Mouse (Mus musculus): ENCODE results near the gene Ptch1. TPM values are rescaled to one million over a fixed set of nuclear protein-coding genes. Genes with fewer than 3 reads are reported as not detected.
A peak's percentile ranks its signal among the peaks of the same experiment; 100 is the strongest.

Gene Ptch1
- polyA plus RNA-seq, 1 experiment from 2014 or later = 2.5 TPM

- H3K9ac ChIP-seq (replicated peaks) = no peak overlapping the region
- H3K9me3 ChIP-seq (ENCODE audit: low read length) = no peaks in the 10 kb centered on the region
- WGBS (ENCODE audit: insufficient replicate concordance) = 88% methylated on average over 8 of the region's 8 CpGs
- DNase-seq (no peak), ATAC-seq (no peak)
- H3K27me3 ChIP-seq (ENCODE audit: insufficient read depth, low read length) = no peaks in the 10 kb centered on the region
- H3K4me2 ChIP-seq (ENCODE audit: low read depth, low read length) = no peak overlapping the region
- H3K27ac ChIP-seq (ENCODE audit: low read depth) = no peak overlapping the region
- no peaks in the 10 kb centered on the region for H3K4me1 ChIP-seq (ENCODE audit: insufficient read depth)
- peaks cover 68% of the 10 kb centered on the region for H3K36me3 ChIP-seq (replicated peaks; ENCODE audit: insufficient read depth, low read length)
- TF ChIP-seq EP300 (IDR thresholded peaks at IDR 0.05; ENCODE audit: low read depth) = no peak
- no peak for TF ChIP-seq CTCF (IDR thresholded peaks at IDR 0.05; ENCODE audit: low read depth)
- H3K4me3 ChIP-seq (ENCODE audit: low read depth, low read length) = no peak overlapping the region
Observed at GRCm38 (mm10) chr13:63514931-63515360, 58.5 kb downstream of the Ptch1 start.

DNA sequence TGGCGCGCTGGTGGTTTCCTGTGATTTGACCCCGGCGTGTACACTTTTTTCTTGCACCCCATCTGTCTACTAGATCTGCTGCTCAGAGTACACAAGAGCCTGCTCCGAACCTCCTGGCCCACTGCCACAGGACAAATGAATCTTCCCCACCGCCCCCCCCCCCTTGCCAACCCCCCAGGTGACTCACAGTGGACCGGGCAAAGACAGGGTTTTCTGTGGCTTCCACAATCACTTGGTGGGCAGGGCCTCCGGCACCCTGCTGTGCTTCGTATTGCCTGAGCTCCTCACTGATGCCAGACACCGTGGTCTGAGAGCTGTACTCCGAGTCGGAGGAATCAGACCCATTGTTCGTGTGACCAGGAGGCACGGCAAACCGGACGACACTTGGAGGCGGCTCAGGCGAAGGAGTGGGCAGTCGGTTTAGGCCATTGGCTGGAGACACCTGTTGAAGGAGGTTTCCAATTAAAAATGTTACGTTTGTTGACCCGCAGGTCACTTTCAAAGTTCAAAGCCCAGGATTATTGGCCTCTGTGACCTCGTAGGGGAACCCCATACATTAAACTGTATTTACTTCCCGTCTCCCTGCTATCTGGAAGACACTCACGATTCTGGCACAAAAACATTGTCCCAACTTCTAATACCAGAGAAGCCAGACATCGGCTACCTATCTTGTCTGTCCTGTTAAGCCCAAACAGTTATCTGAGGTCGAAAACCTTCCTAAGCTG is 59.9 kb downstream of the Ptch1 start:
- WGBS (ENCODE audit: insufficient replicate concordance) = 84% methylated on average over 26 of the region's 26 CpGs
- no peak for TF ChIP-seq CTCF (IDR thresholded peaks at IDR 0.05; ENCODE audit: low read depth)
- no peak for TF ChIP-seq EP300 (IDR thresholded peaks at IDR 0.05; ENCODE audit: low read depth)
- no peak overlapping the region for H3K4me3 ChIP-seq (ENCODE audit: low read depth, low read length)
- ATAC-seq = no peak
- no peak overlapping the region for H3K9ac ChIP-seq (replicated peaks)
- peaks cover 62% of the 10 kb centered on the region for H3K36me3 ChIP-seq (replicated peaks; ENCODE audit: insufficient read depth, low read length)
- no peaks in the 10 kb centered on the region for H3K4me1 ChIP-seq (ENCODE audit: insufficient read depth)
- no peak overlapping the region for H3K4me2 ChIP-seq (ENCODE audit: low read depth, low read length)
- H3K27ac ChIP-seq (ENCODE audit: low read depth) = no peak overlapping the region
- DNase-seq = no peak
- no peaks in the 10 kb centered on the region for H3K27me3 ChIP-seq (ENCODE audit: insufficient read depth, low read length)
- no peaks in the 10 kb centered on the region for H3K9me3 ChIP-seq (ENCODE audit: low read length)

DNA sequence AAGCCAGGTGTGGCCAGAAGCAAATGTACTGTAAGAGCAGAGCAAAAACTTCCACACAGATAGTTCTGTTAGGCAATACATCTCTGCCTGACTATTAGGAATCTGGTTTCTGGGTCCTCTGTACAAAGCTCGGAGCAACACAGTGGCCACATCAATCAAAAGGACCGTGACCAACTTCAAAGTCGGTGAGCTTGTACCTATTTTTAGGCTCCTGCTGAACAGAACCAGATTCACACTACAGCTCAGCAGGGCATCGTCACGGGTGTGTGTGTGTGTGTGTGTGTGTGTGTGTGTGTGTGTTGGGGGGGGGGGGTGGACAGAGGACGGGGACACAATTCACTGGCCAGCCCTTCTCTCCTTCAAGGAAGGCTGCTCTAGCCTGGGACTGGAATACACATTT is 61.0 kb downstream of the Ptch1 start:
- WGBS (ENCODE audit: insufficient replicate concordance) = 74% methylated on average over 6 of the region's 6 CpGs
- H3K4me1 ChIP-seq (ENCODE audit: insufficient read depth) = no peaks in the 10 kb centered on the region
- H3K4me3 ChIP-seq (ENCODE audit: low read depth, low read length) = no peak overlapping the region
- DNase-seq (no peak), ATAC-seq (no peak)
- H3K4me2 ChIP-seq (ENCODE audit: low read depth, low read length) = no peak overlapping the region
- no peaks in the 10 kb centered on the region for H3K27me3 ChIP-seq (ENCODE audit: insufficient read depth, low read length)
- TF ChIP-seq EP300 (IDR thresholded peaks at IDR 0.05; ENCODE audit: low read depth) (no peak), CTCF (IDR thresholded peaks at IDR 0.05; ENCODE audit: low read depth) (no peak)
- no peak overlapping the region for H3K27ac ChIP-seq (ENCODE audit: low read depth)
- no peaks in the 10 kb centered on the region for H3K9me3 ChIP-seq (ENCODE audit: low read length)
- H3K9ac ChIP-seq (replicated peaks) = no peak overlapping the region
- peaks cover 56% of the 10 kb centered on the region for H3K36me3 ChIP-seq (replicated peaks; ENCODE audit: insufficient read depth, low read length)

- 78% methylated on average over 5 of the region's 5 CpGs for WGBS (ENCODE audit: insufficient replicate concordance)
- no peak for TF ChIP-seq EP300 (IDR thresholded peaks at IDR 0.05; ENCODE audit: low read depth)
- 0 out of 2 replicates have a peak, but pooled peaks have one; percentile 7 for TF ChIP-seq CTCF (IDR thresholded peaks at IDR 0.05; ENCODE audit: low read depth)
- no peak overlapping the region for H3K4me3 ChIP-seq (ENCODE audit: low read depth, low read length)
- no peak overlapping the region for H3K9ac ChIP-seq (replicated peaks)
- no peaks in the 10 kb centered on the region for H3K9me3 ChIP-seq (ENCODE audit: low read length)
- H3K4me2 ChIP-seq (ENCODE audit: low read depth, low read length) = no peak overlapping the region
- no peaks in the 10 kb centered on the region for H3K27me3 ChIP-seq (ENCODE audit: insufficient read depth, low read length)
- H3K36me3 ChIP-seq (replicated peaks; ENCODE audit: insufficient read depth, low read length) = peaks cover 30% of the 10 kb centered on the region
- no peak overlapping the region for H3K27ac ChIP-seq (ENCODE audit: low read depth)
- no peak for DNase-seq
- no peaks in the 10 kb centered on the region for H3K4me1 ChIP-seq (ENCODE audit: insufficient read depth)
- no peak for ATAC-seq
Observed at GRCm38 (mm10) chr13:63507821-63508220, 65.6 kb downstream of the Ptch1 start.

DNA sequence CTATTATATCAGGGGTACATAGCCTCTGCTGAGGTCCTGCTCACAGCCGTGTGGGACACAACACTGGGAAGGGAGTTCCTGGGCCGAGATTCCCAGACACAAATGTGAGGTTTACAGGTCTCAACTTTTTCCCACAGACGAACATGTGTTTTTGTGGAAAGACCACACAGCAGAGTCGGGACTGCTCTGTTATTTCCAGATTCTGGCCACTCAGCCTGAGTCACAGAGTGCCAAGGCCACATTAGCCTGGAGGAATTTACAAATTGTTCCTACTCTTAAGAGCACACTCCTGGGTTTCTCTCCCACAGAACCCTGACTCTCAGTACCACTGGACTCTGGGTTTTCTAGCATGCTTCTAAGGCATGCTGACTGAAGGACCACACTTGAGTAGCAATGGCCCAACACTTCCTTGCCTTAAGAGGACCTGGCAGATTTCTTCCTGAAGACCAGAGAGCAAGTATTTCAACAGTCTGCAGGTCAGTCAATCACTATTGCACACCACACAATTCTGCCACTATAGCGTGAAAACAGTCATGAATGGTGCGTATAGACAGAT is 66.3 kb downstream of the Ptch1 start:
- Histone ChIP-seq H3K27me3 (ENCODE audit: insufficient read depth, low read length) (no peaks in the 10 kb centered on the region), H3K9ac (replicated peaks) (no peak overlapping the region), H3K4me1 (ENCODE audit: insufficient read depth) (no peaks in the 10 kb centered on the region), H3K9me3 (ENCODE audit: low read length) (no peaks in the 10 kb centered on the region), H3K4me3 (ENCODE audit: low read depth, low read length) (no peak overlapping the region), H3K27ac (ENCODE audit: low read depth) (no peak overlapping the region), H3K4me2 (ENCODE audit: low read depth, low read length) (no peak overlapping the region), H3K36me3 (replicated peaks; ENCODE audit: insufficient read depth, low read length) (peaks cover 26% of the 10 kb centered on the region)
- no peak for DNase-seq
- ATAC-seq = no peak
- WGBS (ENCODE audit: insufficient replicate concordance) = 81% methylated on average over 6 of the region's 6 CpGs
- TF ChIP-seq EP300 (IDR thresholded peaks at IDR 0.05; ENCODE audit: low read depth) (no peak), CTCF (IDR thresholded peaks at IDR 0.05; ENCODE audit: low read depth) (no peak)

GRCm38 (mm10) chr13:63506364-63506763 is 67.0 kb downstream of the Ptch1 start:
- WGBS (ENCODE audit: insufficient replicate concordance) = 45% methylated on average over 1 of the region's 1 CpGs
- Histone ChIP-seq H3K4me1 (ENCODE audit: insufficient read depth) (no peaks in the 10 kb centered on the region), H3K9me3 (ENCODE audit: low read length) (no peaks in the 10 kb centered on the region), H3K27ac (ENCODE audit: low read depth) (no peak overlapping the region), H3K4me2 (ENCODE audit: low read depth, low read length) (no peak overlapping the region), H3K36me3 (replicated peaks; ENCODE audit: insufficient read depth, low read length) (peaks cover 19% of the 10 kb centered on the region), H3K27me3 (ENCODE audit: insufficient read depth, low read length) (no peaks in the 10 kb centered on the region), H3K4me3 (ENCODE audit: low read depth, low read length) (no peak overlapping the region), H3K9ac (replicated peaks) (no peak overlapping the region)
- ATAC-seq (no peak), DNase-seq (no peak)
- TF ChIP-seq CTCF (IDR thresholded peaks at IDR 0.05; ENCODE audit: low read depth) (no peak), EP300 (IDR thresholded peaks at IDR 0.05; ENCODE audit: low read depth) (no peak)

All from liver, postnatal 0 days (tissue).